Mouse (Mus musculus) right cerebral cortex, postnatal 4 days (tissue): ENCODE measurements around the gene Gm20388.
"Not testable (repeated sequence)": the region's sequence is repeated elsewhere in the genome, so short reads cannot be mapped to it uniquely, and the experiment has no call there.

ENCODE experiments used
- DNase-seq: peaks from one replicate; pipeline ENCODE4 v3.0.0-alpha.2; 2022

Gene Gm20388

GRCm38 (mm10) chr8:124150009-124150408, 4239.4 kb downstream of the Gm20388 start:
- DNase-seq, result no peak

- DNase-seq, result no peak
These were observed 4239.9 kb downstream of the Gm20388 start for GRCm38 (mm10) chr8:124150536-124150935.

- DNase-seq, result no peak
These were observed 4241.2 kb downstream of the Gm20388 start for GRCm38 (mm10) chr8:124151881-124152280.

GRCm38 (mm10) chr8:124152771-124153170, 4242.1 kb downstream of the Gm20388 start:
- no peak for DNase-seq

- DNase-seq, result no peak
These were observed 4245.7 kb downstream of the Gm20388 start for GRCm38 (mm10) chr8:124156324-124156723.

GRCm38 (mm10) chr8:124161683-124162082, 4251.0 kb downstream of the Gm20388 start:
- no peak for DNase-seq

- no peak for DNase-seq
These were observed 4252.6 kb downstream of the Gm20388 start for GRCm38 (mm10) chr8:124163258-124163657.

- no peak for DNase-seq
These were observed 4259.1 kb downstream of the Gm20388 start for GRCm38 (mm10) chr8:124169749-124170148.

- DNase-seq, result no peak
These were observed 4260.0 kb downstream of the Gm20388 start for GRCm38 (mm10) chr8:124170671-124171070.

- DNase-seq, result no peak
These were observed 4261.2 kb downstream of the Gm20388 start for GRCm38 (mm10) chr8:124171557-124172528.

- no peak for DNase-seq
These were observed 4263.0 kb downstream of the Gm20388 start for GRCm38 (mm10) chr8:124173688-124174087.

- DNase-seq, result no peak
These were observed 4265.5 kb downstream of the Gm20388 start for GRCm38 (mm10) chr8:124176133-124176532.

- not testable (repeated sequence) for DNase-seq
These were observed 4266.5 kb downstream of the Gm20388 start for GRCm38 (mm10) chr8:124177092-124177491.

- DNase-seq, result no peak
These were observed 4270.2 kb downstream of the Gm20388 start for GRCm38 (mm10) chr8:124180681-124181445.

- DNase-seq, result no peak
These were observed 4271.1 kb downstream of the Gm20388 start for GRCm38 (mm10) chr8:124181751-124182150.

GRCm38 (mm10) chr8:124182224-124182623, 4271.6 kb downstream of the Gm20388 start:
- no peak for DNase-seq

GRCm38 (mm10) chr8:124184078-124184477, 4273.4 kb downstream of the Gm20388 start:
- no peak for DNase-seq

GRCm38 (mm10) chr8:124184507-124184906, 4273.9 kb downstream of the Gm20388 start:
- no peak for DNase-seq

GRCm38 (mm10) chr8:124185081-124185480, 4274.4 kb downstream of the Gm20388 start:
- no peak for DNase-seq

GRCm38 (mm10) chr8:124190388-124190787, 4279.7 kb downstream of the Gm20388 start:
- no peak for DNase-seq

GRCm38 (mm10) chr8:124192242-124192641, 4281.6 kb downstream of the Gm20388 start:
- peak; percentile 61 for DNase-seq

- DNase-seq, result no peak
These were observed 4282.3 kb downstream of the Gm20388 start for GRCm38 (mm10) chr8:124192976-124193375.

- DNase-seq, result no peak
These were observed 4283.4 kb downstream of the Gm20388 start for GRCm38 (mm10) chr8:124193992-124194391.

- no peak for DNase-seq
These were observed 4285.6 kb downstream of the Gm20388 start for GRCm38 (mm10) chr8:124196195-124196594.
